In genomic region chr13:46869464-46869863, GRCm38 (mm10) we compare ENCODE assay signal across 23 mouse cellular contexts.
"Had no signal": no experiment of that assay in that cellular context is flagged by ENCODE, and none has a peak within 500 bp of the region (broad histone marks: within the 10 kb centered on the region; RNA-seq: fewer than 3 reads in every experiment).

No protein-coding gene starts in this region.

- H3K9me3 ChIP-seq: heart, embryonic 10.5 days; heart, embryonic 12.5 days; hindbrain, embryonic 13.5 days; hindbrain, embryonic 15.5 days; kidney, embryonic 15.5 days; limb, embryonic 13.5 days; limb, embryonic 15.5 days; liver, embryonic 12.5 days had no signal

- H3K27me3 ChIP-seq: heart, embryonic 12.5 days; hindbrain, embryonic 13.5 days; hindbrain, embryonic 15.5 days; kidney, embryonic 15.5 days; limb, embryonic 13.5 days; limb, embryonic 15.5 days; liver, embryonic 12.5 days had no signal

- H3K36me3 ChIP-seq: heart, embryonic 10.5 days; hindbrain, embryonic 13.5 days; hindbrain, embryonic 15.5 days; kidney, embryonic 15.5 days; limb, embryonic 13.5 days; limb, embryonic 15.5 days; liver, embryonic 12.5 days had no signal

- H3K9ac ChIP-seq: heart, embryonic 12.5 days; hindbrain, embryonic 13.5 days; hindbrain, embryonic 15.5 days; kidney, embryonic 15.5 days; limb, embryonic 13.5 days; limb, embryonic 15.5 days; liver, embryonic 12.5 days; liver, embryonic 14.5 days had no signal

- DNase-seq: gastrocnemius, postnatal 36 days; heart, adult 18-20 months; heart, postnatal 10 days; kidney, adult 11 months; kidney, adult 2 months; kidney, adult 9 months; kidney, postnatal 14 days; kidney, postnatal 36 days; layer of hippocampus, adult 9-11 months; layer of hippocampus, postnatal 36 days; left cerebral cortex, postnatal 4 days had no signal

- H3K4me2 ChIP-seq: heart, embryonic 12.5 days; hindbrain, embryonic 13.5 days; hindbrain, embryonic 15.5 days; kidney, embryonic 15.5 days; limb, embryonic 13.5 days; limb, embryonic 15.5 days; liver, embryonic 12.5 days had no signal

- ATAC-seq: hindbrain, postnatal 0 days; intestine, embryonic 16.5 days; liver, embryonic 12.5 days had no signal

- H3K4me3 ChIP-seq: heart, embryonic 10.5 days; heart, embryonic 12.5 days; hindbrain, embryonic 13.5 days; hindbrain, embryonic 15.5 days; kidney, embryonic 15.5 days; limb, embryonic 13.5 days; limb, embryonic 15.5 days; liver, embryonic 12.5 days had no signal

- H3K27ac ChIP-seq: heart, embryonic 10.5 days; hindbrain, embryonic 13.5 days; hindbrain, embryonic 15.5 days; hindbrain, postnatal 0 days; kidney, embryonic 15.5 days; kidney, postnatal 0 days; limb, embryonic 13.5 days; limb, embryonic 15.5 days; liver, embryonic 12.5 days; liver, embryonic 14.5 days had no signal
